Mouse (Mus musculus): Measurements from ENCODE around the gene Rpa2.
"Not testable (repeated sequence)": the region's sequence is repeated elsewhere in the genome, so short reads cannot be mapped to it uniquely, and the experiment has no call there.

Gene Rpa2

DNA sequence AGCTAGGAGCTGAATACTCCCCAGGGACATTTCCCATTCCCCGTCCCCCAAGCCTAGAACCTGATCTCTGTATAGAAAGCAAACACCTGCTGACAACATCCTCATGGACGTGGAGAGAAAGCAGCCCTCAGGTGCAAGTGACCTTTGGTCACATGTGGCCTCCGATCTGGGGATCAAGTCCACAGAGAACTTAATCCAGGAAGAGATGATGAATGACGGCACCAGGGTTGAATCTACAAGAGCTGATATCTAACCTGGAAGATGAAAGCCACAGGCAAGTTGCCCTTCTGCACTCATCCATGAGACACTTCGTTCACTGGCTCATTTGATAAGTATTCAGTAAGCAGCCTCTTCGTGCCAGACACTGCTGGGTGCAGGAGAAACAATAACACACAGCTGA is 5.5 kb upstream of the Rpa2 start:
- no peak for DNase-seq (ENCODE audit: low read depth, low spot score)

DNA sequence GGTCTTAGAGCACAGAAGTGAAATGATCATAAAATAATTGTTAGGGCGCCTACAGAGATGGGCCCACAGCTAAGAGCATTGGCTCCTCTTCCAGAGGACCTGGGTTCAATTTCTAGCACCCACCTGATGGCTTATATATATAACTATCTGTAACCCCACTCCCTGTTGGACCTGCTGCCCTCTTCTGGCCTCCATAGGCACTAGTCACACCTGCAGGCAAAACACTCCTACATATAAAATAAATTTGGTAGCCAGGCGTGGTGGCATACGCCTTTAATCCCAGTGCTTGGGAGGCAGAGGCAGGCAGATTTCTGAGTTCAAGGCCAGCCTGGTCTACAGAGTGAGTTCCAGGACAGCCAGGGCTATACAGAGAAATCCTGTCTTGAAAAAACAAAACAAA is 5.0 kb upstream of the Rpa2 start:
- DNase-seq (ENCODE audit: low read depth, low spot score) = not testable (repeated sequence)

DNA sequence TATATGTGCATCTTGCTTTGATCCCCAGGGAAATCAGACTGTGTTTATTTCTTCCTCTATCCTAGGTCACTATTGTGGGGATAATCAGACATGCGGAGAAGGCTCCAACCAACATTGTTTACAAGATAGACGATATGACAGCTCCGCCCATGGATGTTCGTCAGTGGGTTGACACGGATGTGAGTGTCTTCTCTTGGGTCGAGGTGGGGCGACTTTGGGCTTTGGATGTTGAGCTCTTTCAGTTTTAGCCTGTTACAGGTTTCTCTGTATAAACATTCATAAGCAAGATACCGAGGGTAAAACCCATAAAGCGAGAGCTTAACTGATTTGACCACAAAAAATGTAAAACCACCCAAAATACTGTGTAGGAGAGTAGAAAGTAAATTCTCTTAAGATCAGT is 3.6 kb downstream of the Rpa2 start:
- no peak for DNase-seq (ENCODE audit: low read depth, low spot score)

DNA sequence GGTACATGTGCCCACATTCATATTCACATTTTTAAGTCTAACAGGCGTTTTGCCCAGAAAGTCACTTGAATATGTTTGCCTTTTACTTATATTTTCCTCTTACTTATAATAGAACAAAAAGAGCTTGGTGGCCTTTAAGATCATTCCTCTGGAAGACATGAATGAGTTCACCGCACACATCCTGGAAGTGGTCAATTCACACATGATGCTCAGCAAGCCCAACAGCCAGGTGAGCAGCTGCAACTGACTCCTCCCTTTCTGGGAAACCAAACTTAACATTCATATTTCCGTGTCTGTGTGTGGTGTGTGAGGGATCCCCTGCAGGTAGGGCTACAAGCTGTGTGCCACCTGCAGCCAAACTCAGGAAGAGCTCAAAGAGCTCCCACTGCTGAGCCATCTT is 6.8 kb downstream of the Rpa2 start:
- DNase-seq (ENCODE audit: low read depth, low spot score) = no peak

DNA sequence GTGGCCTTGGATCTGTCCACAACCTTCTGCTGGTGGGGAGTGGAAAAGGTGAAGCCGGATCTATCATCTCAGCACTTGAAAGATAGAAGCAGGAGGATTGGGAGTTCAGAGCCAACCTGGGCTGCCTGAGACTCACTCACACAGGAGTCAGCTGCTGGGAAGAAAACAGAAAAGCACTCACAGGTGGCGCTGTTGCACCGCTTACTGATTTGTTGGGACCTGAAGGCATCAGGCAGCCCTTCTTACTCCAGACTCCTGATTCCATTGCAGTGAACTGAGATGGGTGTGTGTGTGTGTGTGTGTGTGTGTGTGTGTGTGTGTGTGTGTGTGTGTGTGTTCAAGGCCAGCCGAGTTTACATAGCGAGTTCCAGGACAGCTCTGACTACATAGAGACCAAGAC is 8.6 kb downstream of the Rpa2 start:
- DNase-seq (ENCODE audit: low read depth, low spot score) = peak; percentile 33

DNA sequence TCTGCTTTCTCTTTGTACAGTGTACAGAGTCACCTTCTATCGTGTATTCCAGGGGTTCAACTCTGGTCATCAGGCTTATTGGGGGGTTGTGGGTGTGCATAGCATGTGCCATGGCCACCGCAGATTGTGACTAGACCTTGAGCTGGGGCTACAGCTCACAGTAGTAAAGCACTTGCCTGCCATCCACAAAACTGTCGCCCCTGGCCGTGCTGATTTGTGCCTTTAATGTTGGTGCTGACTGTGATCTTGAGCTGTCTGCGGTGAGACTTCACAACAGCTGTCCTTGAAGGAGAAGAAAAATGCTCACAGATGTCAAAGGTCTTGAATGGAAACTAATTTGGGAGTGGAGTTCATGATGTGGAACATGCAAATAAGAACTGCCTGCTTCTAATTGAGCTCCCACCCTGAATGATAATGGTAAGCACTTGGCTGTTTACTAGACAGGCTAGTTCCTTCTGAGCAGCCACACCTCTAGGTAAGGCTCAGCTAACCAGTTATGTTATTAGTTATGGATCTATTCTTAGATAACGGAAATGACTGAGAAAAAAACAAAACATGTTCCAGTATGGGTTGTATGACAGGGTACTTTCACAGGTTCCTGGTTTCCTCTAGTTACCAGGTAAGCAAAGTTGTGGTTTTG is 10.6 kb downstream of the Rpa2 start:
- DNase-seq (ENCODE audit: low read depth, low spot score) = no peak

DNA sequence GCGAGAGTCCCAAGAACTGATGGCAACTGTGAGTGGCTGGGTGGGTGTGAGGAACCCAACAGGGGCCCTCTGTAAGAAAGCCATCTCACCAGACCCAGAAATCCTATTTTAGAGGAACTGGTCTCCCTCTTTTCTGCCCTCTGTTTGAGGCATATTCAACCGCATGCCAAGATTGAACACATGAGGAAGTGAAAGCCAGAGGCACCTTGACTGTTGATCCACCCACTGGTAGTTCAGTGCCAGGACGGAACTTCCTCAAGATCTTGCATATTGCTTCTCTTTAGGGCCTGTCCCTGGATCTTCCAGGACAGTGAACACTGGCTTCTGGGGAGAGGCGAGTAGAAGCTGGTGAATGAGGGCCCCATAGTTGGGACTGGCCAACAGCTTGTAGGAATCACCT is 12.2 kb downstream of the Rpa2 start:
- no peak for DNase-seq (ENCODE audit: low read depth, low spot score)

DNA sequence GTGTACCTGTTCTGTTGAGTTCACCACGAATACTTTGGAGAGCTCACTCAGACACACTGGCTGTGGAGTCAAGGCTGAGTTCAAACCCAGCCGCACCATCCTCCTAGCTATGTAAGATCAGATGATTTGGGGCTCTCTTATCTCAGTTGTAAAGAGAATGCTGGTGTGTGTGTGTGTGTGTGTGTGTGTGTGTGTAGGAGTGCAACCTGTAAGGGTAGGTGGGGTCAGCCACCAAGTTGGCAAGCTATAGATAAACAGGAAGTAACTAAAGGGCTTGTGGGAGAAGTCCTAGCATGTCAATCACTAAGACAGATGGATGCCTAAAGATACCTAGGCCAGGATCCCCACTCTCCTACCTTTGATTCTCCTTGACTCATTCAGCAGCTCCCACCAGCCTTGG is 15.6 kb downstream of the Rpa2 start:
- DNase-seq (ENCODE audit: low read depth, low spot score) = no peak

DNA sequence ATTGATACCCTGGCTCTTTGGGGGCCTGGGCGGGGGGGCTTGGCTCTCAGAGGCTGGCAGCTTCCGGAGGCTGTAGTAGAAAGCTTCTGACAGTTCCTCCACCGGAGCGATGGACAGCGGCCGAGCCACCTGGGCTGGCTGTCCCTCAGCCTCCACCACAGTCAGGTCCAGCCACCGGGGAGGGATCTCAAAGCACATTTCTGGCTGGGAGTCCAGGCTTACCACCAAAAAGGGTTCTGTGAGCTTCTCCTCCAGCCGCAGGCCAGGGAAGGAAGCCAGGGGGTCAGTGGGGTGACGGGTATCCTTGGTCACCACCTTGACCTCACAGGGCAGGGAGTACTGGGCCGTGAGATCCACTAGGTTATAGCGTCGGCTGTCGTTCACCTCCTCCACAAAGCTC is 17.1 kb downstream of the Rpa2 start:
- no peak for DNase-seq (ENCODE audit: low read depth, low spot score)

DNA sequence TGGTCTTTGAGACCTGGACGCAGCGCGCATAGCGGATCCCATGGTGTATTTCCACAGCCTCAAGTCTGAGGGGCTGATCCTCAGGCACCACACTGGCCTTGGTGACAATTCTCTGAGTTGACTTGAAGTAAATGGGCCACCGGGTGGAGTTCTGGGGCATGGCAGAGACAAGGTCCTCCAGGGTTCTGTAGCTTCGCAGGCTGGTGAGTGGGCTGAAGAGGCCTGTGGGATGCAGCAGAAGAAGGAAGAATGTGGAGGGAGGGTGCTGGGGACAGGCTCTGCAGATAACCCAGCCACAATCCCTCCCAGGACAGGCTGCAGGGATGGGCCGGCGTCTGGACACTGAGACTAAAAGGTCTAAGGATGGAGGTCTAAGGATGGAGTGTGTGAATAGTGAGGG is 21.6 kb downstream of the Rpa2 start:
- no peak for DNase-seq (ENCODE audit: low read depth, low spot score)

DNA sequence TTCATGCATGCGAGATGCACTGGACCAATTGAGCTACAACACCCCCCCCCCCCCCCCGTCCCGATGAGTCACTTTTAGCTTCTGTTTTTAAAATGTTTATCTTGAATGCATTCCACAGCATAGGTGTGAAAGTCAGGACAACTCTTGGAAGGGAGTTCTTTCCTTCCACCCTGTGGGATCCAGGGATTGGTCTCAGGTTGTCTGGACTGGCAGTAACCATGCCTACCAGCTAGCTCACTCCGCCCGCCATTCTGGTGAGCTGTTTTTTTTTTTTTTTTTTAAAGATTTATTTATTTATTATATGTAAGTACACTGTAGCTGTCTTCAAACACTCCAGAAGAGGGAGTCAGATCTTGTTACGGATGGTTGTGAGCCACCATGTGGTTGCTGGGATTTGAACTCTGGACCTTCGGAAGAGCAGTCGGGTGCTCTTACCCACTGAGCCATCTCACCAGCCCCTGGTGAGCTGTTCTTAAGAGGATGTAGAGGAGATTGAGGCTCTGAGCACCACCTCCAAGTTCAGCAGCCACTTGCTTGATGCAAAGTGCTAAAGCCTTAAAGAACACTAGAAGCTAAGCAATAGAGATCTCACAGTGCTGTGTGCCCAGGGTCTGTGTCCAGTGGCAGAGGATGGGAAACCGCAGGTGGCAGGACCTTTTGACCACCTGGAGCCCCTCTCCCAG is 25.3 kb downstream of the Rpa2 start:
- DNase-seq (ENCODE audit: low read depth, low spot score) = not testable (repeated sequence)

DNA sequence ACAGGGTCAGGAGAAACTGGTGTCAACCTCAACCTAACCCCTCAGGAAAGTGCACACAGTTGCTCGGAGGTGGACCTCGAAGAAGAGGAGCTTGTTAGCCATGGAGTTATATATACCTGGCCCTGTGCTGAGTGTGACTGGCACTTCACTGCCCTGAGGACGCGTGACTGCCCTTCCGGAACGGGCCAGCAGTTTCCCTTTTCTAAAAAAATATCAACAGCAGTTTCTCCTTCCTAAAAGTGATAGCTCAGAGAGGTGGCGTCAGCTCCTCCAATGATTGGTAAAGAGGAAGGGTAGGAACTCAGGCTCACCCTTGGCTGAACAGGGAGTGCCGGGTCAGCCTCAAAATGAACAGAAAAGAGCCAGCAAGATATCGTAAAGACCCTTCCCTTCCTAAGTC is 25.9 kb downstream of the Rpa2 start:
- DNase-seq (ENCODE audit: low read depth, low spot score) = no peak

DNA sequence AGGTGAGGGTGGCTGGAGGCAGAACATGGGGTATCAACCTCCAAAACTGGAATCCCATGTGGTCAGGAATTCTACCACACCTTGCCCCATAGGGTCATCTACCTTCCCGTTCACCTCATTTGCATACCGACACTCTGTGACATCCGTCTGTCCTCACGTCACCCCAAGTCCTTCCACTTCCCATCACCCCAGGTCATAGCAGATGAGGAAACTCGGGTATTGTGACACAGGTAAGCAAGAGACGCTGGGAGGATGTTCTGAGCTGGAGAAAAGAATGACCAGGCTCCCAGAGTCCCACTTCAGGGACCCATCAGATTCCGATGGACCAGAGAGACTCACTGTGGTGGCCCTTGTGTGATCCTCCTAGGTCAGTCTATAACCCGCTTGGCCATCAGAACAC is 26.6 kb downstream of the Rpa2 start:
- DNase-seq (ENCODE audit: low read depth, low spot score) = no peak

DNA sequence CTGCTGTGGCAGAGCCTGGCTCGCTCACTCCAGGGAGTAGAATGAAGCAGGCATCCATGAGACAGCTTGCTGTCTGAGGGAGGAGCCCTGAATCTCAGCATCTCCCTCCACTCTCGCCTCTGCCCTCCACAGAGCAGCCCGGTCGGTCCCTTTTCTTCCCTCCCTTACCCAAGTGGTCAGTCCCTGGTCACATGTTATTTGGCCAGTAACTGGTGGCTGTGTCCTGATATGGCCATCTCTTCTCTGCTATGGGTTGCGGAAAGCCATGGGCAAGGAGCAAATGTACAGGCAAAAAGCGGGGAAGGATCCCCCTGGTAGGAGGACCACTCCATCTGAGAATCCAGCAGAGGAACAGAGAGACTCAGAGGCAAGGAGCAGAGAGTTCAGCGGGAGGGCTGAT is 27.0 kb downstream of the Rpa2 start:
- no peak for DNase-seq (ENCODE audit: low read depth, low spot score)

DNA sequence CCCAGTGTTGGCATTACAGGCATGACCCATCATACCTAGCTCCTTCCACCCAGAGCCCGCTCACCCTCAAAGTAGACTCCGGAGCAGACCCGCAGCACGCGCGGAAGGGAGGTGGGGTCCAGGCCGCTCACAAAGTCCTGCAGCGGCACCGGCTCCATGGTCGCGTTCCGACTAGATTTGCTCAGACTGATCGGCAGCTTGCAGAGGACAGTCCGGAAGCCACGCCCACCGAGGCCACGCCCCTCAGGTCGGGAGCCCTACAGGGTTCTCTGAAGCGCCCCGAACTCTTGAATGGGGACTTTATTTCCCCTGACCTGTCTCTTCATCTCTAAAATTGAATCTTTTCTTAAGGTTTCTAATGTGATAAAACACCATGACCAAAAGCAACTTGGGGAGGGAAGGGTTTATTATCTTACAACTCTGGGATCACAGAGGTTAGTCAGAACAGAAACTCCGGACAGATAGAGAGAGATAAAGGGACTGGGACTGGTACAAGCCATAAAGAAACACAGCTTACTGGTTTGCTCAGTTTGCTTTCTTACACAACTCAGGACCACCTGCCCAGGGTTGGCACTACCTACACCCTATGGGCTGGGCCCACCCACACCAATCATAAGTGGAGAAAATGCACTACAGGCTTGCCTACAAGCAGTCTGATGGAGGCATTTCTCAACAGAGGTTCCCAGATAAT is 28.2 kb downstream of the Rpa2 start, which contains the start of gene Themis2:
Gene Themis2 (minus strand): TSS at position 192 of the 691 bp plus-strand sequence.
- DNase-seq (ENCODE audit: low read depth, low spot score) = peak; percentile 8

DNA sequence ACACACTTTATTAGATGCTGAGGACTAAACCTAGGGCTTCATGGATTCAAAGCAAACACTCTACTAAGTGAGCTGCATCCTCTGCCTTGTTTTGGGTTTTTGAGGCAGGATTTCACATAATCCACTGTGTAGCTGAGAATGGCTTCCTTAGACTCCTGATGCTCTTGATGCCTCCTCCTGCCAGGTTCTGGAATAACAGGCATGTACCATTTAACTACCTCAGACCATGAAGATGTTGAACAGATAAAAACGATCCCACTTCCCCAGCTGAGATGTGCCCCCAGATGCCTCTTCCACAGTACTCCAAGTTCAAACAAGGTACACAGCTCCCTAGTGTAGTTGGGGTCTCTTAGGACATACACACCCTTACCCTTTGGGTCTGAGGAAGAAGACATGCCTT is 29.3 kb downstream of the Rpa2 start:
- DNase-seq (ENCODE audit: low read depth, low spot score) = no peak

DNA sequence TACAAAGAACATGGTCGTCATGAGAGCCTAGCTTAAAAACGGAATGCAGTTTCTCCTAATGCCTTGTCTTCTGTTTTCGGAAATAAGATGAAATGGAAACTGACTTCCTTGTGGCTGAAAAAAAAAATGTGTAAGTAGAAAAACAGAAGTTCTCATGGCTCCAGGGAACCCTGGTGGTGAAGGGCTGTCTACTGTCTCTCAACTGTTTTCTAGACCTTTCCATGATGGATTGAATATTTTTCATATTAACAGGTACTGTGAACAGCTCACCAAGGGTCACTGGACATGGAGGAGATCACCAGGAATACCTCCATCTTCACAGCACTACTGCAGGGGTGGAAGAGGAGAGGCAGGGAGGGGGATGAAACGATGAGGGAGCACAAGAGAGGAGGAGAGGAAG is 29.9 kb downstream of the Rpa2 start:
- DNase-seq (ENCODE audit: low read depth, low spot score) = no peak

DNA sequence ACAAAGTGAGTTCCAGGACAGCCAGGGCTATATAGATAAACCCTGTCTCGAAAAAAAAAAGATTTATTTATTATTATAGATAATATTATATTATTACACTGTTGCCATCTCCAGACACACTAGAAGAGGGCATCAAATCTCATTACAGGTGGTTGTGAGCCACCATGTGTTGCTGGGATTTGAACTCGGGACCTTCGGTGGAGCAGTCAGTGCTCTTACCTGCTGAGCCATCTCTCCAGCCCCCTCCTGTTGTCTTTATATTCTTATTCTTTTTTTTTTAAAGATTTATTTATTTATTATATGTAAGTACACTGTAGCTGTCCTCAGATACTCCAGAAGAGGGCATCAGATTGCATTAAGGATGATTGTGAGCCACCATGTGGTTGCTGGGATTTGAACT is 30.5 kb downstream of the Rpa2 start:
- not testable (repeated sequence) for DNase-seq (ENCODE audit: low read depth, low spot score)

DNA sequence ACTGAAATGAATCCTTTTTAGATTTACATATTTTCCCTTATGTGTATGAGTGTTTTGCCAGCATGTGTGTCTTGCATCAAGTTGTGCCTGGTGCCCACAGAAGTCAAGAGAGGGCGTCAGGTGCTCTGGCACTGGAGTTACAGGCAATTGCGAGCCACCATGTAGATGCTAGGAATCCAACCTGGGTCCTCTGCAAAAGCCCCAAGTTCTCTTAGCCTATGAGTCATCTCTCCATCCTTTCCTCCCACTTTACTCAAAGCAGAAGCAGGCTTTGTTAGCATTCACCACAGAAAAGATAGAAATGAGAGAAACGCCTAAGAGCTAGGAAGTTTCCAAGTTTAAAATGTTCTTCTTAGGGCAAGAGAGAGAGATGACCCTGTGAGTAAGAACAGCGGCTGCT is 31.7 kb downstream of the Rpa2 start:
- DNase-seq (ENCODE audit: low read depth, low spot score) = no peak

DNA sequence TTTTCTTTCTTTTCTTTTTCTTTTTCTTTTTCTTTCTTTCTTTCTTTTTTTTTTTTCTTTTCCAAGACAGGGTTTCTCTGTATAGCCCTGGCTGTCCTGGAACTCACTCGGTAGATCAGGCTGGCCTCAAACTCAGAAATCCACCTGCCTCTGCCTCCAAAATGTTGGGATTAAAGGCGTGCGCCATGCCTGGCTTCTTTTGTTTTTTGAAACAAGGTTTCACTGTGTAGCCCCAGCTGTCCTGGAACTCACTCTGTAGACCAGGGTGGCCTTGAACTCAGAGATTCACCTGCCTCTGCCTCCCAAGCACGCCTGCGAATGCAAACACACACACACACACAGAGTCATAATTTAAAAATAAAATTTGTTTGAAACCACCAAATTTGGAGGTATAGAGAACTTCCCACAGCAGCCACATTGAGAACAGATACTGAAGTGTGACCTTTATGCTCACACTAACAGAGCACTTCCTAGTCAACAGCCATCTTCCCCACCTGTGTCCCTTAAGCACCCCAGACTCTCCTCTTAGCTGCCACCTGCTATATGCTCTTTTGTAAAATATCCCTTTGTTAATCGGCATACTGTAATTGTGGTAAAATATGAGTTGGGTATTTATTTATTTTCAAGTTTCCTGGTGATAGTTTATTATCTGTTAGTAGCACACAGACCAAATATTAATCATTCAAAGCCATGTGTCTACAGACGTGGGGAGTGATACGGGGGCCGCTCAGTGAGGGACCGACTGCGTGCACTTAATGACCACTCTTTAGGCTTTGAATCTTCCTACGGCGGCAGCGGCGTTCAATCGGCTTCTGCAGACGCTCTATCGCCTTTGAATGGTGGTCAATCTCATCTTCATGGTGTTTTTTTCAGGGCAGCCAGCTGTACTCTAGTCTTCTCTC is 33.3 kb downstream of the Rpa2 start:
- no peak for DNase-seq (ENCODE audit: low read depth, low spot score)

DNA sequence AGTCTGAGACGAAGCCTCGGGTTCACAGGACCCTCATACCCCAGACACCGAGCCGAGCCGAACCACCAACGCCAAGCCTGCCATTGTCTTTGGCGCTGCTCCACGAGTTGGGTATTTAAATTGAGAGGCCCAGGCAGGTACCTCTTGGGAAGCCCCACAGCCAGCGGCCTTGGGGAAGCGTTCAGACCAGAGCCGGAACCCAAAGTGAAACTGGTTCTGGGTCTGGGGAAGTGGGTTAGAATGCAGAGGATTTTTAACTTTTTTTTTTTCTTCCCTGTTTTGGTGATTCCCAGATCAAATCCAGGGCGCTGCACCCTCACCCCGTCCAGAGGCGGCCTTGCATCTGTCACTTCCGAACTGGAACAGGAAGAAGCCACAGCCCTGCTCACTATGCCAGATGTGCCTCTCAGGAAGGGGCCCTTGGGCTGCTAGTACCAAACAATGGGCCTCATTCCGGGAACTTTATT is 34.1 kb downstream of the Rpa2 start:
- DNase-seq (ENCODE audit: low read depth, low spot score) = no peak

DNA sequence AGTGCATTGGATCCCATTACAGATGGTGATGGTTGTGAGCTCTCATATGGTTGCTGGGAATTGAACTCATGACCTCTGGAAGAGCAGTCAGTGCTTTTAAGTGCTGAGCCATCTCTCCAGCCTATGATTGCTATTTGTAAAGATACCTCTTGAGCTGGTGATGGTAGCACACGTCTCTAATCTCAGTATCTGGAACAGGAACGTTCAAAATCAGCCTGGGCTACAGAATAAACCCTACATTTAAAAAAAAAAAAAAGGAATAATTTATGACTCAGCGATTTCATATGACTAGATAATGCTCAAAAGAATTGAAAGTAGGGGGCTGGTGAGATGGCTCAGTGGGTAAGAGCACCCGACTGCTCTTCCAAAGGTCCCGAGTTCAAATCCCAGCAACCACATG is 35.1 kb downstream of the Rpa2 start:
- DNase-seq (ENCODE audit: low read depth, low spot score) = no peak

Data from retina, postnatal 7 days (tissue).